Mouse (Mus musculus) frontal cortex, adult 2 months (tissue): ENCODE results near the gene Aldh1a1. TPM values are rescaled to one million over a fixed set of nuclear protein-coding genes. Genes with fewer than 3 reads are reported as not detected.

Experiments used
- DNase-seq, 2 experiments: peaks; one replicate each; pipeline ENCODE4 v3.0.0; 2022; ENCODE audit warnings: low spot score in 1 of 2; ENCODE audit errors: extremely low spot score in 1 of 2
- polyA plus RNA-seq: library from polyadenylated mRNA; depleted of rRNA; stranded (reverse); fragments of >200 nt; gene quantifications from 2 replicates; pipeline ENCODE4 v1.2.3, GENCODE M21; 2012

The Aldh1a1 gene
- polyA plus RNA-seq, 1 experiment, result 47.6 TPM

DNA sequence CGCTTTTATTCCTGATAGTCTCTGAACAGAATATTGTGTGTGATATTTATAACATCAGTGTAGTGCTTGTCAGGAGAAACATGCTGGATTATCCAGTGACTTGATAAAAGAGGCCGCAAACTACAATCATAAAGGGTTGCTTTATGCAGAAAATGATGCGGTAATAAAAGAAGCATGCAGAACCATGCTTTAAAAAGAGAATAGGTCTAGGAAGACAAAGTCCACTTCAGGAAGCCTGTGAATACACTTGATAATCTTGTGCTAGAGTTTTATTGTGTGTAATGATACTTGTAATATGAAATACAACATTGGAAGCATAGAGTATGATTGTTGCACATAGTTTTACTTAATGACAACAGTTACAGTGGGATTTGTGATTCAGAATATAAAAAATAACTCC lies 54.5 kb downstream of the Aldh1a1 start:
- DNase-seq, result no peak

- peak; percentile 38 to 60 for DNase-seq
These were observed 56.9 kb downstream of the Aldh1a1 start for GRCm38 (mm10) chr19:20549409-20549808.

GRCm38 (mm10) chr19:20555365-20555764 lies 62.9 kb downstream of the Aldh1a1 start:
- DNase-seq, result no peak

DNA sequence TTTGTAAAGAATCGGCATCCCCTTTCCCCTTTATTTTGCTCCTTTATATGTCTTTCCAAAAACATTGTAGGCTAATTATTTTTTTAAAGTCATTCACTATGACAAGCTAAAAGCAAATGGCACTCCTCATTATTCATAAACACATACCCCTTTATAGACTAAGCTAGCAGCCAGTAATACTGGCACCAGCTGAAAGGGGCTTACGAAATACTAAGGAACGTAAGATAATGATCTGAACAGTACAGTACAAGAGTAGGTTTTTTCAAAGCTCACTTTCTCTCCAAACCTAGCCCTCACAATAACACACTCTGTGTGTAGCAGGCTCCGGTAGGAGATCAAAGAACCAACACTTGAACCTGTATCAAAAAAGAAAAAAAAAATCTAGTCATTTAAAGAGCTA lies 64.7 kb downstream of the Aldh1a1 start:
- no peak for DNase-seq

- no peak for DNase-seq
These were observed 65.6 kb downstream of the Aldh1a1 start for GRCm38 (mm10) chr19:20558069-20558468.

GRCm38 (mm10) chr19:20558544-20558943 lies 66.0 kb downstream of the Aldh1a1 start:
- no peak for DNase-seq

GRCm38 (mm10) chr19:20558952-20559351 lies 66.4 kb downstream of the Aldh1a1 start:
- DNase-seq, result no peak

- DNase-seq, result peak in 1 of 2 experiments; percentile 42
These were observed 67.4 kb downstream of the Aldh1a1 start for GRCm38 (mm10) chr19:20559952-20560351.

GRCm38 (mm10) chr19:20562396-20562795 lies 69.9 kb downstream of the Aldh1a1 start:
- no peak for DNase-seq

DNA sequence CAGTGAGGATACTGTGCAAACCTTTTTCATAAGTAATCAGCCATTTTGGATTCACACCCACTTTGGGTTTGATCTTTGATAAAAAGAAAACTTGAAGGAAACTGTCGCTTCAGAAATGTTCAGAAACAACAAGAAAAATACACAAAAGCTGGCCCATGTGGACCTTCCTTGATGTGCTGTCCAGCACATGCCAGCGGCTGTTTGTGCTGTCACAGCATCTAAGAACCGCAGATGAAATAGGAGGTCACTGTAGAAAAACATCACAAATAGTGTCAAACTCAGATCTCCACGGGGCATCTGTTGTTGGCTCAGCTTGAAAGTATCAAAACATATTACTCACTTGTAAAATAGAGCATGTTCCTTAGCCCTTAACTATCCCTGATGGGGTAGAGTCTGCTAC lies 73.8 kb downstream of the Aldh1a1 start:
- no peak for DNase-seq

DNA sequence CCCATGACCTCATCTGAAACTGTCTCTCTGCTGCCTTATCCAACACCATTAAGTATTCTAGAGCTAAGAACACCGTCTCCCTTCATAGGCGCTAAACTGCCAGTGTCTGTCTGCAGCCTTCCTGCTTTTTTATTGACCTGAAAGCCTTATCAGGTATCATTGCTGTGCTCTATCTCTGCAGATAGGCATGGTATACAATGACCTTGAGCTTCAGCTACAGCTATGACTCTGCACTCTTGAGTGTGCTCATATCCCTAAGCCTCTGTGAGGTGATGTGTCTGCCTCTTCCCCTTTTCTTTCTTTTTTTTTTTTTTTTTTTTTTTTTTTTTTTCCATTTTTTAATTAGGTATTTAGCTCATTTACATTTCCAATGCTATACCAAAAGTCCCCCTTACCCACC lies 74.5 kb downstream of the Aldh1a1 start:
- no peak for DNase-seq

DNA sequence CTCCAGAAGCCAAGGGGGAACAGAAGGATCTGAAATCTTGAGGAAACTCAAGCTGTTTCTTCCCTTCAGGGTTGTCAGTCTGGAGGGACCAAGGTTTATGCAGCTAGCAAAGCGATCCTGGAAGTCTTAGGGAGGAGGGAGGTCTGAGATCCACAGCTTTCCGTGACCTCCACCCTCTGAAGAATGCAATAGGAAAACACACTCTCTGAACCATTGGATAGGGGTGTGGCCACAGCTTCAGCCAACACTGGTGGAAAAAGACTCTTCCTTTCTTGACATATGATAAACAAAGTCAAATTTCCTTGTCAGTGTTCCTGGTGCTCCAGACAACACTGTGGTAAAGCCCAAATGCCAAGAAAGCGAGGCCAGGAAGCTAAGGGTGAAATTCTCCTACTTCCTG lies 84.5 kb downstream of the Aldh1a1 start:
- no peak for DNase-seq

DNA sequence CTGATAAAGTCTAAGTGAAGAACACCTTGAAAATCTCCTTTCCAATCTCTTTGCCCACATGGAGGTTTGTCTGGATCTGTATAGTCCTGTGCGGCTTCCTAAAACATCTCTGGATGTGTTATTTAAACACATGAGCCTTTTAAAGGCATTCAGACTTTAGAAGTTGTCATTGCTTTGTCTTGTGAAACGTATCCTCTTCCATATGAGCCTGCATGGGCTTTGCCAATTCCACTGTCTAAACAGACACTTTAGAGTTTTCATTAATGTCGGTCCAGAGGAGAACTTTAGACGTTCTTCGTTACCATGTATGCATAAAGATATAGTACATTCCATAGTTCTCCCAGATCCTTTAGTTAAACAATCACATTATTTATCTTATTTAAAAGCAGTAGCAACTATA lies 84.9 kb downstream of the Aldh1a1 start:
- no peak for DNase-seq

- DNase-seq, result no peak
These were observed 107.4 kb downstream of the Aldh1a1 start for GRCm38 (mm10) chr19:20599951-20600350.

- DNase-seq, result no peak
These were observed 109.2 kb downstream of the Aldh1a1 start for GRCm38 (mm10) chr19:20601739-20602138.

- DNase-seq, result peak in 1 of 2 experiments; percentile 12
These were observed 110.7 kb downstream of the Aldh1a1 start for GRCm38 (mm10) chr19:20603212-20603611.

- DNase-seq, result no peak
These were observed 111.4 kb downstream of the Aldh1a1 start for GRCm38 (mm10) chr19:20603866-20604265.

- DNase-seq, result no peak
These were observed 121.9 kb downstream of the Aldh1a1 start for GRCm38 (mm10) chr19:20614252-20614930.

DNA sequence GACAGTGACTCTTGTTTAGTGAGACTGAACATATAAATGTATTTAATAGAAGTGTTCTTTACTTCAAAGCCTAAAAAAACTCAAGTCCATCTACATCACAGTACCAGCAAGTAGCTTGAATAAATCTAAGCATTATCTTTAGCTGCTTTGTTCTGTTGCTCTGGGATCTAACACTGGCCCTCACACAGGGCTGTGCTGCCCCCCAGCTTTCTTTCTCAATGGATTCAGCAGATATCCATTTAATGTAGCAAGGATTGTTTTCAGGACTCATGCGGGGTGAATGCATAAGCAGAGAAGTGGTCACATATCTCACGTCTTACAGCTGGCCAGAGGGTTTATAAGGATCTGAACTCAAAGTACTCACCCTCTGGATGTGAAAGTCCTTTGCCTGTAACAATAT lies 129.9 kb downstream of the Aldh1a1 start:
- DNase-seq, result no peak

DNA sequence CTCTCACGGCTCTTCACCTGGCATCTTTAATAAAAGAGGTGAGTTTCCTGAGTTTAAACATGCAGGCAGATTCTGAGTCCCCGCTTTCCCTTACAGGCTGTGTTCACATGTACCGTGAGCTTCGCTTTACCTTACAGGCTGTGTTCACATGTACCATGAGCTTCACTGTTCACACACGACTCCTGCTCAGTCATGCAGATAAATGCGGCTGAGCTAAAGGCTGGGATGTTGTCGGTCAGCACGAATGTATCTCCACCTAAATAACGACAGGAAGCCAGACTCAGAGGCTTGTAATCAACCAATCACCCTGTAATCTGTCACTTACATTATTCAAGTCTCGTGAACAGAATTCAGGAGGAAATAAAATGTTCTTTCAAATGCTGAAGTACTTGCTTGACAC lies 130.9 kb downstream of the Aldh1a1 start:
- DNase-seq, result no peak

DNA sequence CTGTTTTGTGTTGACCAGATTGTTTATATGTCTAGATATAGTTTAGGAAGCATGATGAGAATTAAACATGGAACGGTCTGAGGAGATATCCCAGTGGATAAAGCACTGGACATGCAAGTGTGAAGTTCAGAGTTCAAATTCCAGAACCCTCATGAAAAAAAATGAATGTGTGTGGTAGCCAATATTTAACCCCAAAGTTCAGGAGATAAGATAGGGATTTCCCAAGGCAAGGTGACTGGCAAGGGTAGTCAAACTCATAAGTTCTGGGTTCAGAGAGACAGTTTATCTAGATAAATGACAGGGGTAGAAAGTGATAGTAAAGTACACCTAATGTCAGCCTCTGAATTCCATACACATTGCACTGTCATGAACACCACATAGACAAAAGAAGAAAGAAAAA lies 138.5 kb downstream of the Aldh1a1 start:
- DNase-seq, result no peak

DNA sequence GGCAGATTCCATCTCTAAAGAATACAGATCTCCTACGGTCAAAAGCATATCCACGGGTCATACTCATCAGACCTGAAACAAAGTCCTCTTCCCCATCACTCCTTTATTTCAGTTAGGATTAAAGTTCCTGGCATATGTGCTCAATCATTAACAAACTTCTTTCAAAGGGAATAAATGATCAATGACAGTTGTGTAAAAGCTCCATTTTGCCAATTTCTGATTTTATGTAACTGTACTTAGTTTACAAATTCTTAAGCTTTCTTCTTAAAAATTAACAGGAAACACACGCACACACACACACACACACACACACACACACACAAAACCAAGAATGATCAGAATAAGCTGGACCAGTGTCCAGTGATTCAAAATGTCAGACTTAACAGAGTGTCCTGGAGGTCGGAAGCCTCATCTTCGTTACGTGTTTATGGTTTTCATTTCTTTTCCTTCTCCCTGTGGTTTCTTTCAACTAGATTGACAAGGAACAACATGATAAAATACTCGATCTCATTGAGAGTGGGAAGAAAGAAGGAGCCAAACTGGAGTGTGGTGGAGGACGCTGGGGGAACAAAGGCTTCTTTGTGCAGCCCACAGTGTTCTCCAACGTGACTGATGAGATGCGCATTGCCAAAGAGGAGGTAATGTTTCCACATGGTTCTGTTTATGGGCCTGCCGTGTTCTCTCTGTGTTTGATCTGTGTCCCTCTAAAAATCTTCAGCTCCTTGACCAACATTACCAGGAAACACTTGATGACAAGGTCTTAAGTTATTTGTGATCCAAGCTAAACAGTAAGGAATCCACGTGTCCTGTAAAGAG lies 141.6 kb downstream of the Aldh1a1 start:
- peak in 1 of 2 experiments; percentile 2 for DNase-seq
